Comparison of ENCODE assay signal across 14 mouse cellular contexts in genomic region chr3:14870528-14870927, GRCm38 (mm10). TPM values are rescaled to one million over a fixed set of nuclear protein-coding genes. Genes with fewer than 3 reads are reported as not detected.
A peak's percentile ranks its signal among the peaks of the same experiment; 100 is the strongest.
DNase-seq lines count a peak whose midpoint lies in the region; ATAC-seq and TF ChIP-seq lines count a peak whose summit lies in the region.
"Had no signal": no experiment of that assay in that cellular context is flagged by ENCODE, and none has a peak within 500 bp of the region (broad histone marks: within the 10 kb centered on the region; RNA-seq: fewer than 3 reads in every experiment).

No protein-coding gene starts in this region.

- DNase-seq in liver, adult 2 months (ENCODE audit: extremely low read depth, low read depth, low spot score), result peak; percentile 36
- DNase-seq in liver, embryonic 11.5 days (ENCODE audit: low spot score), result no peak
- DNase-seq in MEL (ENCODE audit: low read depth, low spot score) (peak; percentile 20), adipocyte (ENCODE audit: low spot score) (peak; percentile 21)
- DNase-seq in left cerebral cortex, adult 8-10 months (ENCODE audit: low spot score in 2 of 2), result no peak

- peaks cover 10% of the 10 kb centered on the region for H3K4me1 ChIP-seq in liver, adult 2 months (ENCODE audit: control insufficient read depth, insufficient read depth, low read length)
- peaks cover 5% of the 10 kb centered on the region; the same call in 1 of the 2 replicates for H3K4me1 ChIP-seq in liver, embryonic 11.5 days (replicated peaks; ENCODE audit: control insufficient read depth, insufficient read depth, low read length)
- H3K4me1 ChIP-seq in MEL (ENCODE audit: control insufficient read depth in 1 of 2, insufficient read depth in 2 of 2, low read length in 2 of 2), result peaks cover 7 to 15% of the 10 kb centered on the region in 2 experiments
- H3K4me1 ChIP-seq in forebrain, embryonic 15.5 days, result no peaks in the 10 kb centered on the region
- H3K4me1 ChIP-seq: embryonic facial prominence, embryonic 12.5 days; embryonic facial prominence, embryonic 15.5 days; heart, embryonic 13.5 days had no signal

- ATAC-seq in liver, embryonic 11.5 days (replicated peaks; ENCODE audit: low FRiP score), result no peak
- ATAC-seq in forebrain, embryonic 15.5 days (replicated peaks), result no peak

- H3K9ac ChIP-seq in liver, adult 2 months (ENCODE audit: low read depth, low read length), result no peak overlapping the region
- H3K9ac ChIP-seq in liver, embryonic 11.5 days (ENCODE audit: low read depth, low read length), result no peak overlapping the region
- peak overlapping the region; percentile 62; the same call in 1 of the 2 replicates for H3K9ac ChIP-seq in MEL (ENCODE audit: control insufficient read depth, low read depth, low read length, poor library complexity, severe bottlenecking)
- no peak overlapping the region for H3K9ac ChIP-seq in forebrain, embryonic 15.5 days (replicated peaks)
- H3K9ac ChIP-seq: embryonic facial prominence, embryonic 12.5 days; embryonic facial prominence, embryonic 15.5 days; heart, embryonic 13.5 days; hindbrain, embryonic 14.5 days had no signal

- no peak overlapping the region for H3K4me2 ChIP-seq in liver, embryonic 11.5 days
- no peak overlapping the region for H3K4me2 ChIP-seq in forebrain, embryonic 15.5 days (replicated peaks)
- H3K4me2 ChIP-seq: embryonic facial prominence, embryonic 15.5 days; hindbrain, embryonic 14.5 days had no signal

- no peak overlapping the region for H3K4me3 ChIP-seq in liver, adult 2 months (ENCODE audit: insufficient read depth, low read depth, low read length)
- no peak overlapping the region for H3K4me3 ChIP-seq in liver, embryonic 11.5 days (ENCODE audit: low read depth, low read length)
- H3K4me3 ChIP-seq in MEL (ENCODE audit: control insufficient read depth in 1 of 2, insufficient read depth in 1 of 2, low read depth in 2 of 2, low read length in 2 of 2), result peak overlapping the region in 1 of 2 experiments; percentile 8; a peak in 1 of 4 replicates
- no peak overlapping the region for H3K4me3 ChIP-seq in forebrain, embryonic 15.5 days
- H3K4me3 ChIP-seq: embryonic facial prominence, embryonic 12.5 days; embryonic facial prominence, embryonic 15.5 days; heart, embryonic 10.5 days; heart, embryonic 13.5 days had no signal

- no peak for TF ChIP-seq EP300 in MEL (IDR thresholded peaks at IDR 0.05; ENCODE audit: low read depth in 1 of 2, low read length in 2 of 2)

- no peak overlapping the region for H3K27ac ChIP-seq in liver, adult 2 months (replicated peaks; ENCODE audit: insufficient read depth, low read depth, low read length)
- H3K27ac ChIP-seq in liver, embryonic 11.5 days (ENCODE audit: low read depth, low read length), result no peak overlapping the region
- H3K27ac ChIP-seq in MEL (ENCODE audit: control insufficient read depth, low read depth, low read length), result no peak overlapping the region
- no peak overlapping the region for H3K27ac ChIP-seq in forebrain, embryonic 15.5 days (replicated peaks)
- H3K27ac ChIP-seq: embryonic facial prominence, embryonic 12.5 days; embryonic facial prominence, embryonic 15.5 days; heart, embryonic 10.5 days; heart, embryonic 13.5 days; hindbrain, embryonic 14.5 days; hindbrain, postnatal 0 days had no signal

- no peak for TF ChIP-seq CTCF in liver, adult 2 months (IDR thresholded peaks at IDR 0.05; ENCODE audit: low read depth, low read length)
- TF ChIP-seq CTCF in MEL (IDR thresholded peaks at IDR 0.05 in 2 of 3, conservative IDR thresholded peaks at IDR 0.05 in 1 of 3; ENCODE audit: control insufficient read depth in 1 of 3, insufficient read depth in 1 of 3, low read depth in 2 of 3, low read length in 3 of 3, poor library complexity in 1 of 3, severe bottlenecking in 1 of 3), result no peak

- TF ChIP-seq POLR2A in liver, adult 2 months (IDR thresholded peaks at IDR 0.05; ENCODE audit: extremely low read depth, insufficient read depth, low read length), result no peak
- no peak for TF ChIP-seq POLR2A in MEL (IDR thresholded peaks at IDR 0.05; ENCODE audit: control insufficient read depth in 1 of 2, insufficient read depth in 1 of 2, low read depth in 1 of 2, low read length in 2 of 2, poor library complexity in 1 of 2)

- H3K79me2 ChIP-seq in liver, adult 2 months (ENCODE audit: control insufficient read depth, insufficient read depth, low read length), result no peaks in the 10 kb centered on the region
- H3K79me2 ChIP-seq in MEL (ENCODE audit: control insufficient read depth, insufficient read depth, low read length, poor library complexity), result no peaks in the 10 kb centered on the region

- no peak for TF ChIP-seq RAD21 in MEL (IDR thresholded peaks at IDR 0.05; ENCODE audit: low read depth, low read length)

- H3K36me3 ChIP-seq in liver, adult 2 months (ENCODE audit: control insufficient read depth, insufficient read depth, low read length), result peaks cover 43% of the 10 kb centered on the region
- no peaks in the 10 kb centered on the region for H3K36me3 ChIP-seq in liver, embryonic 11.5 days (ENCODE audit: control insufficient read depth, insufficient read depth, low read length)
- peaks cover 0 to 5% of the 10 kb centered on the region in 2 experiments; a peak in 1 of 4 replicates for H3K36me3 ChIP-seq in MEL (ENCODE audit: control insufficient read depth in 1 of 2, insufficient read depth in 2 of 2, low read length in 2 of 2)
- H3K36me3 ChIP-seq in forebrain, embryonic 15.5 days, result no peaks in the 10 kb centered on the region
- H3K36me3 ChIP-seq: embryonic facial prominence, embryonic 12.5 days; embryonic facial prominence, embryonic 15.5 days; heart, embryonic 10.5 days; heart, embryonic 13.5 days had no signal

- 31% methylated on average over 1 of the region's 1 CpGs for WGBS in liver, adult 2 months
- 40% methylated on average over 1 of the region's 1 CpGs for WGBS in liver, embryonic 11.5 days
- 81% methylated on average over 1 of the region's 1 CpGs for WGBS in forebrain, embryonic 15.5 days

- no peaks in the 10 kb centered on the region for H3K9me3 ChIP-seq in liver, embryonic 11.5 days (ENCODE audit: control insufficient read depth, low read length)
- H3K9me3 ChIP-seq in MEL (replicated peaks; ENCODE audit: insufficient read depth, low read length), result no peaks in the 10 kb centered on the region
- H3K9me3 ChIP-seq in forebrain, embryonic 15.5 days, result no peaks in the 10 kb centered on the region
- H3K9me3 ChIP-seq: embryonic facial prominence, embryonic 12.5 days; embryonic facial prominence, embryonic 15.5 days; heart, embryonic 10.5 days; heart, embryonic 13.5 days had no signal

- H3K27me3 ChIP-seq in liver, adult 2 months (ENCODE audit: control insufficient read depth, insufficient read depth, low read length), result no peaks in the 10 kb centered on the region
- H3K27me3 ChIP-seq in liver, embryonic 11.5 days (replicated peaks; ENCODE audit: control insufficient read depth, insufficient read depth, low read length), result no peaks in the 10 kb centered on the region
- H3K27me3 ChIP-seq in MEL (ENCODE audit: control insufficient read depth in 1 of 2, insufficient read depth in 2 of 2, low read length in 2 of 2), result no peaks in the 10 kb centered on the region
- no peaks in the 10 kb centered on the region for H3K27me3 ChIP-seq in forebrain, embryonic 15.5 days
- H3K27me3 ChIP-seq: embryonic facial prominence, embryonic 12.5 days; embryonic facial prominence, embryonic 15.5 days; heart, embryonic 13.5 days; Patski had no signal

TF ChIP-seq in MEL, 35 proteins besides CTCF, POLR2A, EP300 and RAD21:
- TF ChIP-seq BHLHE40 (IDR thresholded peaks at IDR 0.05; ENCODE audit: borderline replicate concordance, low read depth, low read length), result no peak
- no peak for TF ChIP-seq MEF2A (IDR thresholded peaks at IDR 0.05; ENCODE audit: extremely low read depth, insufficient replicate concordance, low read depth, low read length, poor library complexity, severe bottlenecking)
- TF ChIP-seq ZC3H11A (IDR thresholded peaks at IDR 0.05; ENCODE audit: low read depth, low read length), result no peak
- TF ChIP-seq ELF1 (IDR thresholded peaks at IDR 0.05; ENCODE audit: low read depth, low read length), result no peak
- TF ChIP-seq JUND (IDR thresholded peaks at IDR 0.05; ENCODE audit: low read depth, low read length), result no peak
- no peak for TF ChIP-seq SIN3A (IDR thresholded peaks at IDR 0.05; ENCODE audit: low read length)
- no peak for TF ChIP-seq MYC (IDR thresholded peaks at IDR 0.05; ENCODE audit: low read depth, low read length)
- TF ChIP-seq MAX (IDR thresholded peaks at IDR 0.05; ENCODE audit: low read length), result no peak
- TF ChIP-seq CHD2 (IDR thresholded peaks at IDR 0.05; ENCODE audit: low read length), result no peak
- no peak for TF ChIP-seq E2F4 (IDR thresholded peaks at IDR 0.05; ENCODE audit: borderline replicate concordance, low read depth, low read length)

RNA-seq across cellular contexts. Expression of gene Car3, which starts 7.2 kb away (rescaled TPM):
- total RNA-seq in liver, adult 2 months (2014; rRNA removed), result 1,504 and 1,617 TPM in 2 replicates
- polyA plus RNA-seq in liver, adult 2 months (2012; rRNA removed), result 1,802 and 2,250 TPM in 2 replicates
- 3.2 and 3.5 TPM in 2 replicates for polyA plus RNA-seq in liver, embryonic 11.5 days (2014; fragmentation: Nextera tagmentation; extraction: Ambion mirVana)
- total RNA-seq in MEL (2012; rRNA removed), result 1.7 and 1.8 TPM in 2 replicates
- polyA plus RNA-seq in MEL (2012; ENCODE audit: insufficient read depth in 1 of 2, insufficient read length in 2 of 2, low read depth in 1 of 2, low replicate concordance in 2 of 2, missing spikeins in 1 of 2), result 1 to 10 TPM in 1 of 2 experiments, not detected in 1; 4.9 TPM
- 1 to 10 TPM in 2 of 4 experiments, under 1 TPM in 2; 0.44 to 1.4 (median 1.1) TPM for total RNA-seq in left cerebral cortex, adult 8-10 months (2022)
- polyA plus RNA-seq in forebrain, embryonic 15.5 days (2015; fragmentation: Nextera tagmentation; extraction: Ambion mirVana), result 1.1 and 2.1 TPM in 2 replicates
- polyA plus RNA-seq: inflammation-experienced regulatory T-cells, adult 6 months had no signal

RNA-seq across cellular contexts. Expression of gene Car2, which starts 15.5 kb away (rescaled TPM):
- 10.7 and 13.5 TPM in 2 replicates for total RNA-seq in liver, adult 2 months (2014; rRNA removed)
- polyA plus RNA-seq in liver, adult 2 months (2012; rRNA removed), result 32.8 and 37.5 TPM in 2 replicates
- polyA plus RNA-seq in liver, embryonic 11.5 days (2014; fragmentation: Nextera tagmentation; extraction: Ambion mirVana), result 1,283 and 1,400 TPM in 2 replicates
- 235 and 397 TPM in 2 replicates for total RNA-seq in MEL (2012; rRNA removed)
- polyA plus RNA-seq in MEL (2012; ENCODE audit: insufficient read depth in 1 of 2, insufficient read length in 2 of 2, low read depth in 1 of 2, low replicate concordance in 2 of 2, missing spikeins in 1 of 2), result 100 to 1,000 TPM; 109 to 369 TPM
- total RNA-seq in left cerebral cortex, adult 8-10 months (2022), result 100 to 1,000 TPM; 137 to 156 (median 144) TPM
- polyA plus RNA-seq in forebrain, embryonic 15.5 days (2015; fragmentation: Nextera tagmentation; extraction: Ambion mirVana), result 21.7 and 22.7 TPM in 2 replicates

Comparison
In these comparisons a context has a peak if more than half of its experiments do, and no peak if none do; other contexts are left out.
1. DNase-seq: peak in liver, adult 2 months (single experiment), MEL (single experiment) and adipocyte (single experiment); none in liver, embryonic 11.5 days (single experiment) and left cerebral cortex, adult 8-10 months (0 of 2).
2. RNA of gene Car3, which starts 7.2 kb away (polyA plus RNA-seq): 1,802 to 2,250 TPM in liver, adult 2 months; 4.9 TPM in MEL, 3.2 to 3.5 TPM in liver, embryonic 11.5 days and 1.1 to 2.1 TPM in forebrain, embryonic 15.5 days; every median in the first group is over 100 times any median in the second.